Mouse (Mus musculus): ENCODE measurements at regions not wholly inside any gene's neighbourhood (a gene's known extent, or its start where the extent isn't known, plus 50 kb on each side); places are given as distances from the start of the nearest gene placed in this dataset.

DNA sequence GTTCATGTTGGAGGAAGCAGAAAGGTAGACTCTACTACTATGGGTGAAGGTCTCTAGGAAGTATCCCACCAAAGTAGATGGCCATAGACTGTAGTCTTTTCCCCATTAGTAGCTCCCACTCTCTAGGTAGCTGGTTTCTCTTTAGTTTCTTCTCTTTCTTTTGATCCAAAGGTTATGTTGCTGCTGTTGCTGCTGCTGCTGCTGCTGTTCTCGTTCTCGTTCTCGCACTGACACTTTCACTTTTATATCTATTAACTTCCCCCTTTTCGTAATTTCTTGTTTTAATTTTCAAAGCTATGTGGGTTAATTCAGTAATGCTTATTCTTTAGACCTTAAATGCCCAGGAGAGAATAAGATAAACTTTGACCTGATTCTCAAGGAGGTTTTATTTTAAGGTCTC, 58.3 kb downstream of the Tmem100 start:
- DNase-seq (ENCODE audit: extremely low read depth, low read depth, low spot score), result no peak

DNA sequence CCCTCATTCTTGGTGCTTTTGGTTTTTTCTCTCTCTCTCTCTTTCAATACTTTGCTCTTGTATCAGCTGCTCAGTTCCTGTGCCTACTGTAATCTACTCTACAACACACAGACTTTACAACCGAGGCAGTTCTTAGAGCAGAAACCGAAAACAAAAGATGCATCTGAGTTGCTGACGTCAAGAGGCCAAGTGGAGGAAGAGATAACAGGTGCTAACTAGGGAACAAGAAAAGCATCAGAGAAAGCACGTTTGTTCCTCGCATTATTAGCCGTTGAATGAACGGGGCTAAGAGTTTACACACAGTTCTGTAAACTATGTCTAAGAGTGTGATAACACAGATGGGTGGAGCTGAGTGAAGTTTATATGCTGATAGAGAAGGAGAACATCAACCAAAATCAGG, 63.9 kb downstream of the Tmem100 start:
- DNase-seq (ENCODE audit: extremely low read depth, low read depth, low spot score), result no peak

GRCm38 (mm10) chr11:90094700-90095355, 64.7 kb downstream of the Tmem100 start:
- DNase-seq (ENCODE audit: extremely low read depth, low read depth, low spot score), result no peak

GRCm38 (mm10) chr11:90098471-90098870, 68.3 kb downstream of the Tmem100 start:
- no peak for DNase-seq (ENCODE audit: extremely low read depth, low read depth, low spot score)

- DNase-seq (ENCODE audit: extremely low read depth, low read depth, low spot score), result no peak
These were observed 69.0 kb downstream of the Tmem100 start for GRCm38 (mm10) chr11:90099178-90099577.

DNA sequence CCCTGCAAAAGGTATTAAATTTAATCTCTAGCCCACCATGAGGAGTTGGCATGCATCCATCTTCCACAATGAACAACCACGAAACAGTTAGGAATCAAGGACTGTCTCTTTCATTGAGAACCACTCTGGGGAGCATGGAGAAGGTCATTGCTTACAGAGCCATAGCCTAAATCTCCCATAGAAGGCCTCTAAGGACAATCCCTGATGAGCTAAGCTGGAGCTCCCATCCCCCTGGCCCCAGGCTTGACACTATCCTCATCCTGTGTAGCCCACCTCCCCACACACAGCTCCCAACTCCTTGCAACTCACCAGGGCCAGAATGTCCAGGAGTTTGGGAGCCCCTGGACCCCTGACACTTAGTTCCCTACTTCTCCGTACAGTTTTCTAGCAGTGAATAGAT, 70.0 kb downstream of the Tmem100 start:
- no peak for DNase-seq (ENCODE audit: extremely low read depth, low read depth, low spot score)

- no peak for DNase-seq (ENCODE audit: extremely low read depth, low read depth, low spot score)
These were observed 71.1 kb downstream of the Tmem100 start for GRCm38 (mm10) chr11:90101284-90101683.

- DNase-seq (ENCODE audit: extremely low read depth, low read depth, low spot score), result no peak
These were observed 76.1 kb downstream of the Tmem100 start for GRCm38 (mm10) chr11:90106063-90106798.

GRCm38 (mm10) chr11:90109681-90110111, 77.8 kb upstream of the Gm45716 start:
- no peak for DNase-seq (ENCODE audit: extremely low read depth, low read depth, low spot score)

DNA sequence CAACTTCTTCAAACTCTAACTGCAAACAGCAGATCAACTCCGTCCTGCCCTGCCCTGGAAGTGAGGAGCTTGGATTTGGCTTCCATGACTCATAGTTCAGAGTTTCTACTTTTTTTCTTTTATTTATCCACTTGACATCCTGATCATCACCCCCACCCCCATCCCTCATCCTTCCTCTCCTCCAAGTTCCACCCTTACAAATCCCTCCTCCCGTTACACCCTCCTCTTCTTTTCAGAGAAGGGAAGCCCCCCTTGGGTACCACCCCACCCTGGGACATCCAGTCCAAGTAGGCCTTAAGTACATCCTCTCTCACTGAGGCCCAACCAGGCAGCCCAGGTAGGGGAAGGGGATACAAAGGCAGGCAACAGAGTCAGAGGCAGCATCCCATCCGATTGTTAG, 77.3 kb upstream of the Gm45716 start:
- DNase-seq (ENCODE audit: extremely low read depth, low read depth, low spot score), result no peak

- DNase-seq (ENCODE audit: extremely low read depth, low read depth, low spot score), result no peak
These were observed 75.3 kb upstream of the Gm45716 start for GRCm38 (mm10) chr11:90112174-90112573.

GRCm38 (mm10) chr11:90116676-90117663, 70.5 kb upstream of the Gm45716 start:
- no peak for DNase-seq (ENCODE audit: extremely low read depth, low read depth, low spot score)

- no peak for DNase-seq (ENCODE audit: extremely low read depth, low read depth, low spot score)
These were observed 69.7 kb upstream of the Gm45716 start for GRCm38 (mm10) chr11:90117664-90118295.

DNA sequence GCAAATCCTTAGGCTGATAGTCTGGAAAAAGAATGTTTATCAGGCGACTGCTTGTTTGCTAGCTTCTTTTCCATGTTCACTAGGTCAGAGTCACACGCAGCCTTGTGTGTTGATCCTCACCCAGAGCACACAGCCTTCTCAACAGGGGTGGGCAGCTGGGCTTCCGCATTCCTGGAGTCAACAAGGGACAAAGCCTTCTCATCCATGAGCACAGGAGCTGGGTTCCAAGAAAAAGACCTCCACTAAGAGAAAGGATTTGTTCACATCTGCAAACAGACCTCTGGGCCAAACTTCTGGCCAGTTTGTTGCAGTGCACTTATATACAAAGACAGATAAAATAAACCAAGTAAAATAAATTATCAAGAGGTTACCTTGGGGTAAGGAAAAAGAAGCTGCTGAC, 65.6 kb upstream of the Gm45716 start:
- DNase-seq (ENCODE audit: extremely low read depth, low read depth, low spot score), result no peak

DNA sequence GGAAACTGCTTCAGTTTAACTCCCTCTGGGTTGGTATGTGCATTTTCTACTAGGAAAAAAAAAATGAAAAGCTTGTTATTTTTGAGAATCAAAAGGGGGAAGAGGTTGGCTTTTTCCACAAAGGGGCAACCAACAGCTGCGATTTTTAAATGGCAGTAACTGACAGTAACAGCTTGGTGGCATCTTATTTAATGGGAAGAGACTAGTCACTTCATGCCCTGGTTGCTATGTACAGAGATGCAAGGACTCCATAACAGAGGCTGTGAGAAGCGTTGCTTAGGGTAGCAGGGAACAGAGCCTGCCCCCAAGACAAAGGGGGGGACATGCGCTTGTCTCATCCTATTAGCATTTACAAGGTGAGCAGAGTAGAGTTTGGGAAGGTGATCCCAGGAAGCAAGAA, 64.8 kb upstream of the Gm45716 start:
- DNase-seq (ENCODE audit: extremely low read depth, low read depth, low spot score), result no peak

- no peak for DNase-seq (ENCODE audit: extremely low read depth, low read depth, low spot score)
These were observed 63.6 kb upstream of the Gm45716 start for GRCm38 (mm10) chr11:90123851-90124250.

GRCm38 (mm10) chr11:90126289-90126688, 61.2 kb upstream of the Gm45716 start:
- DNase-seq (ENCODE audit: extremely low read depth, low read depth, low spot score), result no peak

- no peak for DNase-seq (ENCODE audit: extremely low read depth, low read depth, low spot score)
These were observed 58.5 kb upstream of the Gm45716 start for GRCm38 (mm10) chr11:90128865-90129415.

DNA sequence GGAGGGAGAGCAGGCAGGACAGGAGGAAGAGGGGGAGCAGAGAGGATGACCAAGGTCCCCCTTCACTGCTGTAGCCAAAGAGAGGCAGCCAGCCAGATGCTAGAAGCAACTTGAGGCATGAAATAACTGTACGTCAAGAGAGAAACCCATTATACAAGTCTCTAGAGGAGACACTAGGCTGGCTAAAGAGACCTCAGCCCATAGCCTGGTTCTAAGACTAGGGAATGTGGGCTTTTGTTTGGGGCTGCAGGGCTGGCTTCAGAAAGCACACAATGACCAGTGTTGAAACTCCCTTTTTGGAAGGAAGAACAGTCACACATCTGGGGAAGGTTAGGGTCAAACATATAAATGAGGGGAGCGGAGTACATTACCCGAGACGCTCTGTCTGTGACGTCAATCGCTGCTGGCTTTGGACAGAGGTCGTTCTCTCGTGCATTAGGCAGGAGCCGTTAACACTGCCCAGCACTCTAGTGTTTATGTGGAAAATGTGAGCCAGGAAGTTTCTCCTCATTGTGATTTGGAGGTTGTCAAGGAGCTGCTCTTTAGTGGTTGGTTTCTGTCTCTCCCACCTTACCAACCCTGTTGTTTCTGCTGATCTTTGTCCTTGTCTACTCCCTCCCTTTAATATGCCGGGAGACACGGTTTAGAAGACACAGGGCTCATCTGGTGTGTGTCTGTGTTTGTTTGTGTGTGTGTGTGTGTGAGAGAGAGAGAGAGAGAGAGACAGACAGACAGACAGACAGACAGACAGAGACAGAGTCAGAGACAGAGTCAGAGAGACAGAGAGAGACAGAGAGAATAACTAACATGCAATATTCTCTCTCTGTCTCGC, 57.5 kb upstream of the Gm45716 start:
- DNase-seq (ENCODE audit: extremely low read depth, low read depth, low spot score), result no peak

DNA sequence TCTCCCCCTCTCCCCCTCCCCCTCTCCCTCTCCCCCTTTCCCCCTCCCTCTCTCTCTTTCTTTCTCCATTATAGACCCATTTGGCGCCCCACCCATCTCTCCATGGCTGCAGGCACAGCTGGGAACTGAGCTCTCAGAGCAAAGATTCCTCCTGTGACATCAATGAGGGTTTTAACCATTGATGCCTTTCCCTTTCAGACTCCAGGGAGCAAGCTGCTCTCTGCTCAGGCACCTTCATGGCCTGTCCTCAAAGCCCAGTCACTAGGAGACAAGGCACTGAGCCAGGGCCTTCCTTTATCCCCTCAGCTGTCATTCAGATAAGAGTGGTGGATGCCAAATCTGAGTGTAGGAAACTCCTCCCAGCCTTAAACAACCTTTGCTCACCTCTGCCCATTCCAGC, 56.8 kb upstream of the Gm45716 start:
- DNase-seq (ENCODE audit: extremely low read depth, low read depth, low spot score), result no peak

Measured in fat pad, adult 2 months (tissue).